Comparison of ENCODE assay signal across 1 mouse cellular context in the genomic region with DNA sequence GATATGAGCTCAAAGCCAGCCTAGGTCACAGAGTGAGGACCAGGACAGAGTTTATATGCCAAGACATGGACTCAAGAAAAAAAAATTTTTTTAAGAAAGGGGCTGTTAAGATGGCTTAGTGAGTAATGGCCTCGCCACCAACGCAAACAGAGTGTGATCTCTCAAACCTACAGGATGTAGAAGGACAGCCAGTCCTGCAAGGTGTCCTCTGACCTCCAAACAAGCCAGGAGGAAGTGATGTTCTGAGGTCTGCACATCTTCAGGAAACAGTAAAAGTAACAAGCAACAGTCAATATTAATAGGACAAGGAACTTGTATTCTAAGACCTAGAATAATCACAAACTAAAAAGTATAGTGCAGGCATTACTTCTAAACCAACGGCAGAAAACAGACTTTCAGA.
TF ChIP-seq lines count a peak whose summit lies in the region.

No protein-coding gene starts in this region.

TF ChIP-seq in MEL, 35 proteins besides CTCF, POLR2A, EP300 and RAD21 (continued from another document):
- no peak for TF ChIP-seq NELFE (IDR thresholded peaks at IDR 0.05; ENCODE audit: low read depth, low read length)
- TF ChIP-seq USF1 (IDR thresholded peaks at IDR 0.05; ENCODE audit: low read depth, low read length): no peak
- TF ChIP-seq CHD1 (IDR thresholded peaks at IDR 0.05; ENCODE audit: low read depth, low read length): no peak
- no peak for TF ChIP-seq ZMIZ1 (IDR thresholded peaks at IDR 0.05; ENCODE audit: low read depth, low read length)
- TF ChIP-seq UBTF (IDR thresholded peaks at IDR 0.05; ENCODE audit: borderline replicate concordance, insufficient read depth, low read depth, low read length): no peak
- no peak for TF ChIP-seq USF2 (IDR thresholded peaks at IDR 0.05; ENCODE audit: borderline replicate concordance in 1 of 2, insufficient read depth in 1 of 2, low read depth in 1 of 2, low read length in 2 of 2)
